Mouse (Mus musculus): ENCODE measurements around the gene Hs6st3.

DNA sequence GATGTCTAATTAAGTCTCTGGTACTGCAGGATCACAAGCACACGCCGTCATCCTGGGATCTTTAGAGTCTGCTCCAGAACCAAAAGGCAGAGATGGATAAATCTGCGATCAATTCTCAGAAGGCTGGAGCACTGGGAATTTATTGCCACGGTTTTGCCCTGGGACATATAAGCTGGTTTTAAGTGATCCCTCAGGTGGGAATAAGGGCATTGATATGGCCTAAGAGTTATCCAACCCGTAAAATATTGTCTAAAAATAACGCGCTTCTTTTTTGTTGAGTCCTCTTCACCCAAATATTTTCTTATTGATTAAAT, 693.8 kb downstream of the Hs6st3 start:
- no peak for TF ChIP-seq CTCF (IDR thresholded peaks at IDR 0.05; ENCODE audit: control insufficient read depth, insufficient read depth, low read length)
- TF ChIP-seq POLR2A (IDR thresholded peaks at IDR 0.05; ENCODE audit: borderline replicate concordance, control insufficient read depth, low read depth, low read length): no peak
